Mouse (Mus musculus) forebrain, embryonic 13.5 days (tissue): ENCODE data around the gene Ipo5. TPM values are rescaled to one million over a fixed set of nuclear protein-coding genes. Genes with fewer than 3 reads are reported as not detected.

Source experiments
- ATAC-seq: fragments of 200-750 bp; cut with Nextera tagmentation; 2 replicates; pipeline ENCODE4 v1.8.0; 2017
- H3K27ac ChIP-seq: fragments of 300-500 bp; sonication (generic); 2 replicates; pipeline ENCODE4 v1.5.1; 2015; ENCODE audit warnings: inconsistent platforms, mild to moderate bottlenecking, moderate library complexity
- H3K27me3 ChIP-seq: fragments of 300-500 bp; sonication (generic); 2 replicates; pipeline ENCODE4 v1.6.1; 2015; ENCODE audit warnings: mild to moderate bottlenecking, inconsistent platforms
- H3K36me3 ChIP-seq: fragments of 300-500 bp; sonication (generic); 2 replicates; pipeline ENCODE4 v1.6.1; 2015; ENCODE audit warnings: mild to moderate bottlenecking, inconsistent platforms; ENCODE audit not compliant: poor library complexity, severe bottlenecking
- H3K4me1 ChIP-seq: fragments of 300-500 bp; sonication (generic); 2 replicates; pipeline ENCODE4 v1.6.1; 2015; ENCODE audit warnings: inconsistent platforms
- H3K4me2 ChIP-seq: fragments of 300-500 bp; sonication (generic); 2 replicates; pipeline ENCODE4 v1.6.1; 2015; ENCODE audit warnings: inconsistent platforms, mild to moderate bottlenecking, moderate library complexity
- H3K4me3 ChIP-seq: fragments of 300-500 bp; sonication (generic); 2 replicates; pipeline ENCODE4 v1.5.1; 2015; ENCODE audit warnings: mild to moderate bottlenecking, inconsistent platforms
- H3K9ac ChIP-seq: fragments of 300-500 bp; sonication (generic); 2 replicates; pipeline ENCODE4 v1.6.1; 2015; ENCODE audit warnings: mild to moderate bottlenecking, inconsistent platforms
- H3K9me3 ChIP-seq: fragments of 300-500 bp; sonication (generic); replicated peaks from 2 replicates; pipeline ENCODE4 v1.6.1; 2016; ENCODE audit warnings: inconsistent platforms
- WGBS: fragments of 180-500 bp; shearing (Covaris S2); methylation state at CpG from one replicate; pipeline ENCODE4 v1.1.7; 2015; 5-methylcytosine and 5-hydroxymethylcytosine counted together
- polyA plus RNA-seq: library from polyadenylated mRNA; unstranded; fragments of >200 nt; fragmentation: Nextera tagmentation; extraction: Ambion mirVana; gene quantifications from 2 replicates; pipeline ENCODE4 v1.2.1, GENCODE M21; 2015

Ipo5 gene
- polyA plus RNA-seq, 1 experiment from 2014 or later = 89.2 TPM

GRCm38 (mm10) chr14:120967072-120967471 lies 56.0 kb downstream of the Ipo5 start:
- H3K27ac ChIP-seq = no peak overlapping the region
- H3K9ac ChIP-seq = no peak overlapping the region
- no peaks in the 10 kb centered on the region for H3K36me3 ChIP-seq
- no peak overlapping the region for H3K4me2 ChIP-seq
- H3K9me3 ChIP-seq = no peaks in the 10 kb centered on the region
- WGBS = 92% methylated on average over 6 of the region's 6 CpGs
- H3K4me1 ChIP-seq = no peaks in the 10 kb centered on the region
- no peaks in the 10 kb centered on the region for H3K27me3 ChIP-seq
- no peak overlapping the region for H3K4me3 ChIP-seq
- ATAC-seq = no peak

DNA sequence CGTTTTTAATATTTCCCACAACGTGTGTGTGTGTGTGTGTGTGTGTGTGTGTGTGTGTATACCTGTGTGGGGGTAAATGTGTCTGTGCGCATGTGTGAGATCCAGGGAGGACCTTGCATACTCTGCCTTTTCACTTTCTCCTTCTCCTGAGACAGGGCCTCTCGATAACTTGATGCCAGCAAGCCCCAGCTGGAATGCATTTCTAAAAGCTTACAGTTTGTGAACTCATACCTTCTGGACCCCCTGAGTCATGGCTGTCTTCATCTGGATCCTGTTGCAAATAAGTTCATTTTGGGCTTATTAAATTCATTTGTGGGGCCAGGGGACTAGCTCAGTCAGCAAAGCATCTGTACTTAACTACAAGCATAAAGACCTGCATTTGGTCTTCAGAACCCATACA lies 57.7 kb downstream of the Ipo5 start:
- Histone ChIP-seq H3K36me3 (no peaks in the 10 kb centered on the region), H3K27me3 (no peaks in the 10 kb centered on the region), H3K9me3 (no peaks in the 10 kb centered on the region), H3K4me3 (no peak overlapping the region), H3K27ac (no peak overlapping the region), H3K9ac (no peak overlapping the region), H3K4me1 (no peaks in the 10 kb centered on the region), H3K4me2 (no peak overlapping the region)
- WGBS = 89% methylated on average over 4 of the region's 4 CpGs
- no peak for ATAC-seq

- no peak overlapping the region for H3K4me3 ChIP-seq
- no peak overlapping the region for H3K27ac ChIP-seq
- no peak for ATAC-seq
- H3K27me3 ChIP-seq = no peaks in the 10 kb centered on the region
- no peaks in the 10 kb centered on the region for H3K36me3 ChIP-seq
- no peaks in the 10 kb centered on the region for H3K9me3 ChIP-seq
- H3K4me1 ChIP-seq = no peaks in the 10 kb centered on the region
- no peak overlapping the region for H3K4me2 ChIP-seq
- WGBS = 92% methylated on average over 3 of the region's 3 CpGs
- H3K9ac ChIP-seq = no peak overlapping the region
These were observed 58.6 kb downstream of the Ipo5 start for GRCm38 (mm10) chr14:120969673-120970072.

GRCm38 (mm10) chr14:120970637-120971036 lies 59.6 kb downstream of the Ipo5 start:
- H3K27ac ChIP-seq = no peak overlapping the region
- WGBS = 83% methylated on average over 8 of the region's 8 CpGs
- no peaks in the 10 kb centered on the region for H3K4me1 ChIP-seq

DNA sequence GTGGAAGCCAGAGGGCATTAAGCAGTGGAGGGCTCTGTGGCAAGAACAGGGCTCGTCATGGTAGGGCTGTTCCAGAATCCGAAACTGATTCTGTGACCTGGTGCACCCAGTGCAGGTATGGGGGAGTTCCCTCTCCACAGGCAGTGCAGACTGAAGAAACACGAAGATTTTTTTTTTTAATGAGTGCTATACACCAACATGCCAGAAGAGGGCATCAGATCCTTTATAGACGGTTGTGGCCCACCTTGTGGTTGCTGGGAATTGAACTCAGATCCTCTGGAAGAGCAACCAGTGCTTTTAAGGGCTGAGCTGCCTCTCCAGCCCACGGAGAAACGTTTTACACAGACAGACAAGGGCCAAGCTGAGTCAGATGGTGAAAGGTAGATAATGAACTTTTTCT lies 60.3 kb downstream of the Ipo5 start:
- H3K27ac ChIP-seq = no peak overlapping the region
- no peaks in the 10 kb centered on the region for H3K36me3 ChIP-seq
- no peaks in the 10 kb centered on the region for H3K9me3 ChIP-seq
- no peak for ATAC-seq
- no peak overlapping the region for H3K9ac ChIP-seq
- no peaks in the 10 kb centered on the region for H3K4me1 ChIP-seq
- no peaks in the 10 kb centered on the region for H3K27me3 ChIP-seq
- H3K4me2 ChIP-seq = no peak overlapping the region
- 72% methylated on average over 6 of the region's 6 CpGs for WGBS
- no peak overlapping the region for H3K4me3 ChIP-seq

More at GRCm38 (mm10) chr14:120970637-120971036, 59.6 kb downstream of the Ipo5 start:
- Histone ChIP-seq H3K9ac (no peak overlapping the region), H3K4me3 (no peak overlapping the region), H3K36me3 (no peaks in the 10 kb centered on the region), H3K27me3 (no peaks in the 10 kb centered on the region), H3K9me3 (no peaks in the 10 kb centered on the region), H3K4me2 (no peak overlapping the region)
- ATAC-seq = no peak

GRCm38 (mm10) chr14:120979559-120979958 lies 68.5 kb downstream of the Ipo5 start:
- Histone ChIP-seq H3K9ac (no peak overlapping the region), H3K36me3 (no peaks in the 10 kb centered on the region), H3K27me3 (no peaks in the 10 kb centered on the region), H3K4me3 (no peak overlapping the region), H3K27ac (no peak overlapping the region), H3K4me2 (no peak overlapping the region), H3K4me1 (no peaks in the 10 kb centered on the region), H3K9me3 (no peaks in the 10 kb centered on the region)
- no peak for ATAC-seq
- WGBS = 50% methylated on average over 3 of the region's 3 CpGs

DNA sequence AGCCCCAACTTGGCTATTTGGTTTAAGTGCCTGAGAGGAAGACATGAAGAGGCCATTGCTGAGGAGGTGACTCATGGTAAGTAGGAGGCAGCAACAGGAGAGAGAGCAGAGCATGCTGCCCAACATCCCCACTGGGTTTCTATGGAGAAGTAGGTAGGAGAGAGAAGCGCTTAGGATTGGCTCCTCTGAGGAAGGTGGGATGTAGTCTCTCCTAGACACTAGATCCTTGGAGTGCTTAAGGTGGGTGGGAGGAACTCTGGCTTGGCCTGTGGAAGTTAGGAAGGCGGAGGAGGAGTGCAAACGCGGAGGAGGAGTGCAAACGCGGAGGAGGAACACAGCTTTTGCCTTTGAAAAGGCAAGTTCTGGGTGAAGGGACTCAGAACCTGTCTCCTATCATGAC lies 78.1 kb downstream of the Ipo5 start:
- Histone ChIP-seq H3K4me1 (no peaks in the 10 kb centered on the region), H3K36me3 (no peaks in the 10 kb centered on the region), H3K4me2 (no peak overlapping the region), H3K9me3 (no peaks in the 10 kb centered on the region), H3K9ac (no peak overlapping the region), H3K4me3 (no peak overlapping the region), H3K27ac (no peak overlapping the region), H3K27me3 (no peaks in the 10 kb centered on the region)
- no peak for ATAC-seq
- 76% methylated on average over 6 of the region's 6 CpGs for WGBS

Other genes with a start within 250 kb of the Ipo5 start
- 15.9 and 17.7 TPM in 2 replicates for gene Farp1, start 124.0 kb downstream of the Ipo5 start, polyA plus RNA-seq